In the genomic region with DNA sequence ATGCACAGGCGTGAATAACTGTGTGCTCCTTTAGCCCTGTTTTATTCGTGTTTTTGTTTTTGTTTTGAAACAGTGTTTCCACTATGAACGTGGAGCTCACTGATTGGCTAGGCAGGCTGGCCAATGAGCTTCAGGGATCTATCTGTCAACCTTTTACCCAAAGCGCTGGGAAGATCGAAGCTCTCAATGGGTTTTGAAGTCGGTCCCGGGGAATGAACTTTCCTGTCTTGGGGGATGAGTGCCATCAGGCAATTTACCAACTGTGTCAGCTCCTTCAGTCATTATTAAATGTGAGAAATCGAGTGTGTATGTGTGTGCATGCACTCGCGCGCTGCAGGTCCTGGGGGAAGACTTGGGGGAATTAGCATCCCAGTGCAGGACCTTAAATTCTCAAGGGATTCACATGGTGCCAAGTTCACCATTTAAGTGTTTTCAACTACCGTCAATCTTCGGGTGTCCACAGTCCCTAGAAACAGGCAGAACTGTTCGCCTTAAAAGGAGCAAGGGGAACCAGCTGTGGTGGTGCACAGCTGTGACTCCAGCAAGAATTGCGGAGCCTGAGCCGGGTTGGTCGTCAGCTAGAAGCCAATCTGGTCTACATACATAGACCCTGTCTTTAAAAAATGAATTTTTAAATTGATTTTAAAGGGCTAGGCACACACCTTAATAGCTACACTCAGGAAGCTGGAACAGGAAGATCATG, we compare ENCODE assay signal across 8 mouse cellular contexts. TPM values are rescaled to one million over a fixed set of nuclear protein-coding genes. Genes with fewer than 3 reads are reported as not detected.
DNase-seq lines count a peak whose midpoint lies in the region; ATAC-seq lines count a peak whose summit lies in the region.

No protein-coding gene starts in this region.

- peaks cover 29% of the 10 kb centered on the region for H3K4me1 ChIP-seq in embryonic facial prominence, embryonic 14.5 days (ENCODE audit: control insufficient read depth, insufficient read depth, low read length)
- H3K4me1 ChIP-seq in hindbrain, embryonic 15.5 days (replicated peaks) = peaks cover 45% of the 10 kb centered on the region
- H3K4me1 ChIP-seq in liver, embryonic 15.5 days (replicated peaks) = peaks cover 47% of the 10 kb centered on the region
- H3K4me1 ChIP-seq in stomach, embryonic 15.5 days = peaks cover 38% of the 10 kb centered on the region

- no peak for ATAC-seq in embryonic facial prominence, embryonic 14.5 days (ENCODE audit: low read depth)
- no peak for ATAC-seq in hindbrain, embryonic 15.5 days (ENCODE audit: low FRiP score, low read depth)
- ATAC-seq in liver, embryonic 15.5 days (ENCODE audit: insufficient read depth) = no peak
- ATAC-seq in stomach, embryonic 15.5 days (ENCODE audit: insufficient read depth, low FRiP score, low read depth) = 0 out of 2 replicates have a peak, but pooled peaks have one; percentile 5

- peak; percentile 34 for DNase-seq in right cerebral cortex, adult 18-20 months
- no peak for DNase-seq in right cerebral cortex, postnatal 25 days
- DNase-seq in embryonic facial prominence, embryonic 14.5 days (ENCODE audit: low spot score) = peak; percentile 41
- DNase-seq in ovary, postnatal 36 days (ENCODE audit: low spot score) = no peak
- no peak for DNase-seq in urinary bladder, postnatal 25 days (ENCODE audit: low spot score)

- peak overlapping the region; percentile 79 for H3K4me2 ChIP-seq in embryonic facial prominence, embryonic 14.5 days (ENCODE audit: low read depth, low read length)
- H3K4me2 ChIP-seq in hindbrain, embryonic 15.5 days = peak overlapping the region; percentile 82
- H3K4me2 ChIP-seq in liver, embryonic 15.5 days = peak overlapping the region; percentile 95
- H3K4me2 ChIP-seq in stomach, embryonic 15.5 days = peak overlapping the region; percentile 89

- H3K4me3 ChIP-seq in embryonic facial prominence, embryonic 14.5 days (ENCODE audit: low read depth, low read length) = peak overlapping the region; percentile 98
- H3K4me3 ChIP-seq in hindbrain, embryonic 15.5 days = peak overlapping the region; percentile 99
- peak overlapping the region; percentile 93 for H3K4me3 ChIP-seq in liver, embryonic 15.5 days (replicated peaks)
- H3K4me3 ChIP-seq in stomach, embryonic 15.5 days (replicated peaks) = peak overlapping the region; percentile 71

- WGBS in embryonic facial prominence, embryonic 14.5 days = 23% methylated on average over 17 of the region's 17 CpGs
- 15% methylated on average over 17 of the region's 17 CpGs for WGBS in hindbrain, embryonic 15.5 days
- 14% methylated on average over 17 of the region's 17 CpGs for WGBS in liver, embryonic 15.5 days (ENCODE audit: insufficient replicate concordance)
- WGBS in stomach, embryonic 15.5 days = 21% methylated on average over 17 of the region's 17 CpGs

- peak overlapping the region; percentile 54; the same call in 1 of the 2 replicates for H3K27ac ChIP-seq in embryonic facial prominence, embryonic 14.5 days (replicated peaks; ENCODE audit: low read depth, low read length)
- H3K27ac ChIP-seq in hindbrain, embryonic 15.5 days (replicated peaks) = peak overlapping the region; percentile 93
- H3K27ac ChIP-seq in liver, embryonic 15.5 days (replicated peaks) = peak overlapping the region; percentile 84
- H3K27ac ChIP-seq in stomach, embryonic 15.5 days = peak overlapping the region; percentile 42

- H3K36me3 ChIP-seq in embryonic facial prominence, embryonic 14.5 days (ENCODE audit: control insufficient read depth, insufficient read depth, low read length) = 0 out of 2 replicates have a peak, but pooled peaks cover 8% of the 10 kb centered on the region
- no peaks in the 10 kb centered on the region for H3K36me3 ChIP-seq in hindbrain, embryonic 15.5 days
- H3K36me3 ChIP-seq in liver, embryonic 15.5 days (replicated peaks) = 0 out of 2 replicates have a peak, but pooled peaks cover 5% of the 10 kb centered on the region
- H3K36me3 ChIP-seq in stomach, embryonic 15.5 days = no peaks in the 10 kb centered on the region

- no peaks in the 10 kb centered on the region for H3K27me3 ChIP-seq in embryonic facial prominence, embryonic 14.5 days (replicated peaks; ENCODE audit: control insufficient read depth, insufficient read depth, low read length)
- H3K27me3 ChIP-seq in hindbrain, embryonic 15.5 days = no peaks in the 10 kb centered on the region
- no peaks in the 10 kb centered on the region for H3K27me3 ChIP-seq in liver, embryonic 15.5 days
- H3K27me3 ChIP-seq in stomach, embryonic 15.5 days (replicated peaks) = no peaks in the 10 kb centered on the region

- peak overlapping the region; percentile 95 for H3K9ac ChIP-seq in embryonic facial prominence, embryonic 14.5 days (ENCODE audit: low read depth, low read length)
- peak overlapping the region; percentile 46 for H3K9ac ChIP-seq in hindbrain, embryonic 15.5 days
- H3K9ac ChIP-seq in liver, embryonic 15.5 days = peak overlapping the region; percentile 94; the same call in 1 of the 2 replicates
- H3K9ac ChIP-seq in stomach, embryonic 15.5 days = 0 out of 2 replicates have a peak overlapping the region, but pooled peaks have one; percentile 19

- H3K9me3 ChIP-seq in embryonic facial prominence, embryonic 14.5 days (ENCODE audit: control insufficient read depth, low read length) = no peaks in the 10 kb centered on the region
- H3K9me3 ChIP-seq in hindbrain, embryonic 15.5 days = no peaks in the 10 kb centered on the region
- H3K9me3 ChIP-seq in liver, embryonic 15.5 days (replicated peaks) = no peaks in the 10 kb centered on the region
- no peaks in the 10 kb centered on the region for H3K9me3 ChIP-seq in stomach, embryonic 15.5 days

RNA-seq across cellular contexts. Expression of a gene that starts 1.0 kb away (rescaled TPM):
- 5.6 and 7.5 TPM in 2 replicates for polyA plus RNA-seq in embryonic facial prominence, embryonic 14.5 days (2014; fragmentation: Nextera tagmentation; extraction: Ambion mirVana)
- polyA plus RNA-seq in hindbrain, embryonic 15.5 days (2015; fragmentation: Nextera tagmentation; extraction: Ambion mirVana) = 6.1 and 6.6 TPM in 2 replicates
- 2.0 and 2.1 TPM in 2 replicates for polyA plus RNA-seq in liver, embryonic 15.5 days (2015; fragmentation: Nextera tagmentation; extraction: Ambion mirVana)
- 5.6 and 5.7 TPM in 2 replicates for polyA plus RNA-seq in stomach, embryonic 15.5 days (2015; fragmentation: Nextera tagmentation; extraction: Ambion mirVana)

Comparison
In these comparisons a context has a peak if more than half of its experiments do, and no peak if none do; other contexts are left out.
1. DNase-seq: peak in right cerebral cortex, adult 18-20 months (single experiment) and embryonic facial prominence, embryonic 14.5 days (single experiment); none in right cerebral cortex, postnatal 25 days (single experiment), ovary, postnatal 36 days (single experiment) and urinary bladder, postnatal 25 days (single experiment).
2. H3K27ac ChIP-seq: peak in every context shown above with its lines; median percentile 93 in hindbrain, embryonic 15.5 days; 84 in liver, embryonic 15.5 days; 54 in embryonic facial prominence, embryonic 14.5 days; 42 in stomach, embryonic 15.5 days.
3. H3K9ac ChIP-seq: peak in every context shown above with its lines; median percentile 95 in embryonic facial prominence, embryonic 14.5 days; 94 in liver, embryonic 15.5 days; 46 in hindbrain, embryonic 15.5 days; 19 in stomach, embryonic 15.5 days.
4. Peak in every context shown above with its lines, with median percentiles within 50 percentile points of each other: H3K4me2 ChIP-seq and H3K4me3 ChIP-seq.